Mouse (Mus musculus): ENCODE results near the gene Adgra1. TPM values are rescaled to one million over a fixed set of nuclear protein-coding genes. Genes with fewer than 3 reads are reported as not detected.

Adgra1 gene
- polyA plus RNA-seq, 1 experiment from 2014 or later = 4.4 TPM

DNA sequence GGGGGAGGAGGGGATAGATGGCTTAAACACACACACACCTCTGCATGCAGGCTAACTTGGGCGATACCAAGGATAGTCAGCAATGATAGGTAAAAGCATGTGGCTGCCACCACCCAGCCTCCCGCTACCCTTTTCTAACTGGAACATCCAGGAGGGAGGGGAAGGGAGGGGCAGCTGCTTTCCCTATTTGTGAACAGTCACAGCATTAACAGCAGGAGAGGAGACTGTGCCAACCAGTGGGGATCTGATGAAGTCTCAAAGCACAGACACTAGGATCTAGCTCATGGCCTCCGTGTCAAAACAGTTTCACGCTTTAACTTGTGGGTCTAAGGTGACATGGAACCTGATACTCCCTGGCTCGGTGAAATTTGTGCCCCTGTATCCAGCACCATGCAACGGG lies 23.9 kb upstream of the Adgra1 start:
- ATAC-seq (replicated peaks; ENCODE audit: low FRiP score) = no peak
- WGBS = 82% methylated on average over 6 of the region's 6 CpGs

DNA sequence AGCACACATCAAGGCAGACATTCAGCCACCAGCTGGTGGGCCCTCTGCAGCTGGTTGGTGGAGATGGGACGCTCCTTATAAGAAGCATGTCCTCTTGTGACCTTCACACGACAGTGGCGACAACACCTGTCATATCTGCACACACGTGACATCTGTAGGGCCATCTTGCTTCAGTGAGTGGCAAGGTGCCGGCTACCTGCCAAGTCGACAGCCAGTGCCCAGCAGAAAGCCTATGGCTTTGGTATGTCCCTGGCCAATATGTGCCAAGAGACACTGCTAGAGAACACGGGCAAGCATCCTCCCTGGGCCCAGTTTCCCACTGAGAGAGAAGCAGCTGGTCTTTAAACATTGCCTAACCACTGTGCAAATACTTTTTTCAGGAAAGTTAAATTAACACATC lies 22.3 kb upstream of the Adgra1 start:
- Histone ChIP-seq H3K9ac (ENCODE audit: low read length) (no peak overlapping the region), H3K4me2 (ENCODE audit: low read depth, low read length, severe bottlenecking) (no peak overlapping the region), H3K4me3 (ENCODE audit: low read depth, low read length) (no peak overlapping the region), H3K9me3 (ENCODE audit: control insufficient read depth, low read length) (no peaks in the 10 kb centered on the region; the same call in 1 of the 2 replicates), H3K36me3 (ENCODE audit: control insufficient read depth, insufficient read depth, low read length) (no peaks in the 10 kb centered on the region), H3K27me3 (ENCODE audit: control insufficient read depth, insufficient read depth, low read length) (no peaks in the 10 kb centered on the region), H3K27ac (ENCODE audit: low read depth, low read length) (no peak overlapping the region), H3K4me1 (replicated peaks; ENCODE audit: control insufficient read depth, insufficient read depth, low read length) (no peaks in the 10 kb centered on the region)
- no peak for DNase-seq (ENCODE audit: low spot score)
- 86% methylated on average over 7 of the region's 7 CpGs for WGBS
- ATAC-seq (replicated peaks; ENCODE audit: low FRiP score) = no peak

More for the DNA sequence above, 23.9 kb upstream of the Adgra1 start:
- no peak for DNase-seq (ENCODE audit: low spot score)
- Histone ChIP-seq H3K9me3 (ENCODE audit: control insufficient read depth, low read length) (no peaks in the 10 kb centered on the region; the same call in 1 of the 2 replicates), H3K4me2 (ENCODE audit: low read depth, low read length, severe bottlenecking) (no peak overlapping the region), H3K27ac (ENCODE audit: low read depth, low read length) (no peak overlapping the region), H3K4me1 (replicated peaks; ENCODE audit: control insufficient read depth, insufficient read depth, low read length) (no peaks in the 10 kb centered on the region), H3K27me3 (ENCODE audit: control insufficient read depth, insufficient read depth, low read length) (no peaks in the 10 kb centered on the region), H3K4me3 (ENCODE audit: low read depth, low read length) (no peak overlapping the region), H3K9ac (ENCODE audit: low read length) (no peak overlapping the region), H3K36me3 (ENCODE audit: control insufficient read depth, insufficient read depth, low read length) (no peaks in the 10 kb centered on the region)

DNA sequence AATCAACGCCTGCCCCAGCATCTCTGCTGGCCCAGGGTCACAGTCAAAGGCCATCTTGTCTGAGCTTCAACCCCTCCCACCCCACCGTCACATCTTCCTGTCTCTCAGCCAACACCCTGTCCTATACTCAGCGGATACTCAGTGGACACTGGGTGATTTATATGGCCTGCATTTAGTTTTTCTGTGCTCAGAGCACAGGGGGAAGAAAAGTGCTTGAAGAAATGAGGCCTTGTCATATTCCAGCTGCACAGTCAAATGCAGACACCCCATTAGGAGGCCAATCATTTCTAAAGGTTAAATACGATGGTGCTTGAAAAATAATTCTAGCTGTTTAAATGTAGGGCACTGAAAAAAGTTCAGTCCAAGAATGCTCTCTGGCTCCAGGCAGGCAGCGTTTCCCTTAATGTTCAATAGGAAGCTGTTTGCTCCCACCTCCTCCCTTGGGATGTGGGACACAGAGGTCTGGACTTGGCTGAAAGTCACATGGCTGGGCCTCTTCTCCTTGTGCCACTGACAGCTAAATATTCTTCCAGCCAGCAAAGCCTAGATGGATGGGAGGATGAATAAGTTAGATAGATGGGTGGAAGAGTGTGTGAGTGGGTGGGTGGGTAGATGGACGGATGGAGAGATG lies 20.3 kb upstream of the Adgra1 start:
- 88% methylated on average over 6 of the region's 6 CpGs for WGBS
- no peak for ATAC-seq (replicated peaks; ENCODE audit: low FRiP score)
- no peaks in the 10 kb centered on the region for H3K4me1 ChIP-seq (replicated peaks; ENCODE audit: control insufficient read depth, insufficient read depth, low read length)
- no peak overlapping the region for H3K27ac ChIP-seq (ENCODE audit: low read depth, low read length)
- no peak overlapping the region for H3K4me2 ChIP-seq (ENCODE audit: low read depth, low read length, severe bottlenecking)
- H3K9ac ChIP-seq (ENCODE audit: low read length) = no peak overlapping the region
- H3K36me3 ChIP-seq (ENCODE audit: control insufficient read depth, insufficient read depth, low read length) = no peaks in the 10 kb centered on the region
- H3K9me3 ChIP-seq (ENCODE audit: control insufficient read depth, low read length) = no peaks in the 10 kb centered on the region; the same call in 1 of the 2 replicates
- no peak for DNase-seq (ENCODE audit: low spot score)
- H3K27me3 ChIP-seq (ENCODE audit: control insufficient read depth, insufficient read depth, low read length) = no peaks in the 10 kb centered on the region
- H3K4me3 ChIP-seq (ENCODE audit: low read depth, low read length) = no peak overlapping the region

DNA sequence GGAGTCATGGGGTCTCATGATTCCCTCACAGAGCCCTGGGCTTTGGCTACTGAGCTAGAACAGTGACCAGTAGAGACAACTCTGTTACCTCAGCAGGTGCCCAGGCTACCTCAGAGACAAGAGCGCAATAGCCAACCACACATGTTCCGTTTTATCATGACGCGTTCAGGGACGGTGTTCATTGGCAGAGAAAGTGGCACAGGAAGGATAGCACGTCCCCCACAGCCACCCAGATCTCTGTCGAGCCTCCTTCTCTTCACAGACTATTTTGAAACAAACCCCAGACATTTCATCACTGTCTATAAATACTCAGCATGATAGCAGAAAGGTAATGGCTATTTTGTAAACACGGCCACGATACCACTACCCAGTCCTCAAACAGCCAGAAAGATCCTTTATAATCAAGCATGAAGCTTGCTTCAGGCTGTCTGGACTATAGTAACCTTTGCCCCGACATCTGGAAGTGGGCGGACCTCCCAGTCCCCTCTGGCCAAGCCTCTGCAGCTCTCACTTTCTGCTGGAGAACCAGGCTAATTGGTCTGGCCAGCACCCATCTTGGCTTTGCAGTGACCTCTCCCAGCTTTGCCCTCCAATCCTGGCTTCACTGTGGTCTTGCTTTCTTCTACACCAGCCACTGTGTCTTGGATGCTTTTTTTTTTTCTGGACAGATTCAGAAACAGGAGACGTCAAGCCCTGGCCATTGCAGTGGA lies 11.5 kb upstream of the Adgra1 start:
- H3K9ac ChIP-seq (ENCODE audit: low read length) = no peak overlapping the region
- no peak overlapping the region for H3K4me3 ChIP-seq (ENCODE audit: low read depth, low read length)
- H3K4me1 ChIP-seq (replicated peaks; ENCODE audit: control insufficient read depth, insufficient read depth, low read length) = no peaks in the 10 kb centered on the region
- H3K27ac ChIP-seq (ENCODE audit: low read depth, low read length) = no peak overlapping the region
- no peak for ATAC-seq (replicated peaks; ENCODE audit: low FRiP score)
- H3K9me3 ChIP-seq (ENCODE audit: control insufficient read depth, low read length) = no peaks in the 10 kb centered on the region
- no peak for DNase-seq (ENCODE audit: low spot score)
- 80% methylated on average over 12 of the region's 12 CpGs for WGBS
- no peaks in the 10 kb centered on the region for H3K27me3 ChIP-seq (ENCODE audit: control insufficient read depth, insufficient read depth, low read length)
- H3K4me2 ChIP-seq (ENCODE audit: low read depth, low read length, severe bottlenecking) = no peak overlapping the region
- no peaks in the 10 kb centered on the region for H3K36me3 ChIP-seq (ENCODE audit: control insufficient read depth, insufficient read depth, low read length)

DNA sequence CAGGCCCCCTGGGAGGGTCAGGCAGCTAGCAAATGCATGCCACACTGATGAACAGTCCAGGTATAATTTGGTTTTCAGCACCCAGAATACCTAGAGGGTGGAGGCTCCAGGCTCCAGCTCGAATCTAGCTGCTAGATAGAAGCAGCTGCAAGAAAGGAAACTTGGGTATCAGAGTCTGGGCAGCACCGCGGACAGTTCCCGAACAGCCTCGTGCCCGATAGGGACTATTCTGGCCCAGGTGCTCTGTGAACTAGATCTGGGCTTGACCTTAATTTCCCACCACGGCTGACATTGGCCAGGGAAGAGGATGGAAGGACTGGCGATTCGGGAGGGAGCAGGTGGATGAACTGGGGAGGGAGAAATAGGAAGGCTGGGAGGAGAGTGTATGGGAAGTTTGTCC lies 6.3 kb upstream of the Adgra1 start:
- H3K27me3 ChIP-seq (ENCODE audit: control insufficient read depth, insufficient read depth, low read length) = no peaks in the 10 kb centered on the region
- H3K36me3 ChIP-seq (ENCODE audit: control insufficient read depth, insufficient read depth, low read length) = no peaks in the 10 kb centered on the region
- H3K4me1 ChIP-seq (replicated peaks; ENCODE audit: control insufficient read depth, insufficient read depth, low read length) = no peaks in the 10 kb centered on the region
- WGBS = 16% methylated on average over 9 of the region's 9 CpGs
- H3K9ac ChIP-seq (ENCODE audit: low read length) = no peak overlapping the region
- ATAC-seq (replicated peaks; ENCODE audit: low FRiP score) = no peak
- no peak overlapping the region for H3K27ac ChIP-seq (ENCODE audit: low read depth, low read length)
- H3K9me3 ChIP-seq (ENCODE audit: control insufficient read depth, low read length) = no peaks in the 10 kb centered on the region
- H3K4me3 ChIP-seq (ENCODE audit: low read depth, low read length) = no peak overlapping the region
- no peak overlapping the region for H3K4me2 ChIP-seq (ENCODE audit: low read depth, low read length, severe bottlenecking)
- DNase-seq (ENCODE audit: low spot score) = peak; percentile 61

DNA sequence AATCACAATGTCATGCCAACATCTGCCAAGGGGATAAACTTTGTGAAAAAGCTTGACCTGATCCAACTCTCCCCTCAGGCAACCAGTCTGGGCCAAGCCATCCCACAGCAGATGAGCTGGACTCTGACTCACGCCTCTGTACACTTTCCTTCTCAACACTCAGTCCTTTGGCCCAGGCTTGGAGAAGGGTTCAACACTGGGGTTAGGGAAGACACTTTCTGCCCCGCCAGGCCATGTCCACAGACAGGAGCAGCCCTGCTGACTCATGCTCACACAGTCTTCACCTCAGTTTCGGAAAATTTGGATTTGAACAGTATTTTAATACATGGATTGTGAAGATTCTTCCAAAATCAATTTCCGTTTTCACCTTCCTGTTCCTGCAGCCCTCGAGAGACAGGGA lies 442 bp upstream of the Adgra1 start:
- peak overlapping the region; percentile 24; the same call in 1 of the 2 replicates for H3K4me3 ChIP-seq (ENCODE audit: low read depth, low read length)
- H3K9me3 ChIP-seq (ENCODE audit: control insufficient read depth, low read length) = no peaks in the 10 kb centered on the region
- H3K9ac ChIP-seq (ENCODE audit: low read length) = peak overlapping the region; percentile 51; the same call in 1 of the 2 replicates
- DNase-seq (ENCODE audit: low spot score) = no peak
- no peaks in the 10 kb centered on the region for H3K36me3 ChIP-seq (ENCODE audit: control insufficient read depth, insufficient read depth, low read length)
- H3K4me2 ChIP-seq (ENCODE audit: low read depth, low read length, severe bottlenecking) = peak overlapping the region; percentile 63; the same call in 1 of the 2 replicates
- no peak overlapping the region for H3K27ac ChIP-seq (ENCODE audit: low read depth, low read length)
- peaks cover 14% of the 10 kb centered on the region for H3K4me1 ChIP-seq (replicated peaks; ENCODE audit: control insufficient read depth, insufficient read depth, low read length)
- 30% methylated on average over 5 of the region's 5 CpGs for WGBS
- ATAC-seq (replicated peaks; ENCODE audit: low FRiP score) = no peak
- peaks cover 6% of the 10 kb centered on the region for H3K27me3 ChIP-seq (ENCODE audit: control insufficient read depth, insufficient read depth, low read length)

DNA sequence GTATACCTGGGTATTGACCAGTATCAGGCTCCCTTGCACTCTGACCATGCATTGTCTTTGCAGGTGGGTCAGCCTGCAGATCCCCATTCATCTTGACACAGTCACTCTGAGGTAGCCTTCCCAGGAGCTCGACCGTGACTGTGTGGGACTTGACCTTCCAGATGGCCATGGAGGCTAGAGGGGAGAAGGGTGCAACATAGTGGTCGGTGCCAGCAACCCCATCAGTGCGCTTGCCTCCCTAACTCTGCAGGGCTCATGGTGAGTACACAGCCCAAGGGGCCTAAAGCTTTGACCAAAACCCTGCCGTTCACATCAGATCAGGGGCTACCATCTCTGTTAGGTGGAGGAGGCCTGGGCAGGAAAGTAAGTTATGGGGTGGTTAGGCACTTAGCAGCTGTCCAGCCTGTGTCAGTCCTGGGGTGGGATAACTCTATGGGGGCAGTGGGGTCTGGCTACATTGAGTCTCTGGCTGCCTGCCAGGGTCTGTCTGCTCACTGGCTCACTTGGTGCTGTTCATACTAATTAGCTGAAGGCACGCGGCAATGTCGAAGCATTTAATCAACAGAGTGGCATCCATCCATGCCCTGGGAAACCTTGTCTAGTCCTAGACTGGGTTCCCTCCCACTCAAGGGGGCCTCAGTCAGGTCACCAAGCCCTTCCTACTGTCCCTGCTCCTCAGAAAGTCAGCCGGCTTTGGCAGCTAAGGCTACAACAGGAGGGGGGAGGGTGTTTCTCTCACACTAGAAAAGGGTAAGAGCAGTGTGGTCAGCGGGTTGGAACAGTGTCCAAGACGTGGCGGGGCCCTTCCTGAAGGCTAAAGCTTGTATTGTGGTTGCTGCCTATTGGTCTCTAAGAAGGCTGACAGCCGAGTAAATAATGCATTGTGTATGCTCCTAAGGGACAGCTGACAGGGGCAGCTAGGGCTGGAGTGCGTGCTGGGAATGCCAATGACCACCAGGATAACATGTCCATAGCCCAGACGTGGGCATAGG lies 1.5 kb downstream of the Adgra1 start:
- 43% methylated on average over 15 of the region's 15 CpGs for WGBS
- H3K4me3 ChIP-seq (ENCODE audit: low read depth, low read length) = no peak overlapping the region
- no peaks in the 10 kb centered on the region for H3K36me3 ChIP-seq (ENCODE audit: control insufficient read depth, insufficient read depth, low read length)
- peak overlapping the region; percentile 24; the same call in 1 of the 2 replicates for H3K4me2 ChIP-seq (ENCODE audit: low read depth, low read length, severe bottlenecking)
- ATAC-seq (replicated peaks; ENCODE audit: low FRiP score) (peak; percentile 72), DNase-seq (ENCODE audit: low spot score) (peak; percentile 71)
- peak overlapping the region; percentile 55 for H3K27ac ChIP-seq (ENCODE audit: low read depth, low read length)
- no peaks in the 10 kb centered on the region for H3K9me3 ChIP-seq (ENCODE audit: control insufficient read depth, low read length)
- H3K9ac ChIP-seq (ENCODE audit: low read length) = no peak overlapping the region
- peaks cover 14% of the 10 kb centered on the region for H3K4me1 ChIP-seq (replicated peaks; ENCODE audit: control insufficient read depth, insufficient read depth, low read length)
- H3K27me3 ChIP-seq (ENCODE audit: control insufficient read depth, insufficient read depth, low read length) = peaks cover 6% of the 10 kb centered on the region

GRCm38 (mm10) chr7:139840443-139841168 lies 6.6 kb downstream of the Adgra1 start:
- no peak for ATAC-seq (replicated peaks; ENCODE audit: low FRiP score)
- H3K9me3 ChIP-seq (ENCODE audit: control insufficient read depth, low read length) = 0 out of 2 replicates have a peak, but pooled peaks cover 2% of the 10 kb centered on the region
- H3K27me3 ChIP-seq (ENCODE audit: control insufficient read depth, insufficient read depth, low read length) = no peaks in the 10 kb centered on the region
- H3K4me1 ChIP-seq (replicated peaks; ENCODE audit: control insufficient read depth, insufficient read depth, low read length) = peaks cover 5% of the 10 kb centered on the region; the same call in 1 of the 2 replicates
- H3K4me3 ChIP-seq (ENCODE audit: low read depth, low read length) = no peak overlapping the region
- H3K4me2 ChIP-seq (ENCODE audit: low read depth, low read length, severe bottlenecking) = no peak overlapping the region
- DNase-seq (ENCODE audit: low spot score) = no peak
- 90% methylated on average over 11 of the region's 11 CpGs for WGBS
- H3K9ac ChIP-seq (ENCODE audit: low read length) = no peak overlapping the region
- no peak overlapping the region for H3K27ac ChIP-seq (ENCODE audit: low read depth, low read length)
- H3K36me3 ChIP-seq (ENCODE audit: control insufficient read depth, insufficient read depth, low read length) = no peaks in the 10 kb centered on the region

Measured in forebrain, embryonic 11.5 days (tissue).